Mouse (Mus musculus): Measurements from ENCODE around the gene Cadps. TPM values are rescaled to one million over a fixed set of nuclear protein-coding genes. Genes with fewer than 3 reads are reported as not detected.

Cadps gene
- total and polyA plus RNA-seq, 3 experiments: 0.04 to 0.07 TPM; not detected in 1

- no peak overlapping the region for H3K9ac ChIP-seq (ENCODE audit: insufficient read depth, low read depth)
- no peaks in the 10 kb centered on the region for H3K27me3 ChIP-seq (replicated peaks)
- peaks cover 22% of the 10 kb centered on the region for H3K9me3 ChIP-seq (replicated peaks; ENCODE audit: low read length)
- H3K36me3 ChIP-seq (replicated peaks in 1 of 2; ENCODE audit: control insufficient read depth in 1 of 2, insufficient read depth in 1 of 2, low read length in 1 of 2): no peaks in the 10 kb centered on the region
- in situ Hi-C loops (cut with MboI; ENCODE audit: low pct_ligation_motif_present, low pct_unique_long_range_greater_than_20kb, low sequenced_read_pairs): no loop called here
- H3K4me2 ChIP-seq (ENCODE audit: insufficient read depth, low read depth, poor library complexity, severe bottlenecking): no peak overlapping the region
- DNase-seq (ENCODE audit: extremely low read depth): no peak
- TF ChIP-seq E2F4 (IDR thresholded peaks at IDR 0.05; ENCODE audit: insufficient replicate concordance, low read depth, low read length): no peak
- TF ChIP-seq GABPA (IDR thresholded peaks at IDR 0.05; ENCODE audit: insufficient replicate concordance, low read depth, low read length): no peak
- TF ChIP-seq SIN3A (IDR thresholded peaks at IDR 0.05; ENCODE audit: low read length): no peak
- no peak for TF ChIP-seq UBTF (IDR thresholded peaks at IDR 0.05; ENCODE audit: low read depth, low read length)
- TF ChIP-seq JUND (conservative IDR thresholded peaks at IDR 0.05; ENCODE audit: low read depth, low read length): no peak
- TF ChIP-seq ETS1 (conservative IDR thresholded peaks at IDR 0.05; ENCODE audit: low read depth, low read length): no peak
- TF ChIP-seq TCF12 (IDR thresholded peaks at IDR 0.05; ENCODE audit: low read depth, low read length): no peak
- no peak for TF ChIP-seq MXI1 (IDR thresholded peaks at IDR 0.05; ENCODE audit: low read depth, low read length)
- TF ChIP-seq NRF1 (IDR thresholded peaks at IDR 0.05; ENCODE audit: low read depth, low read length): no peak
- TF ChIP-seq ZMIZ1 (IDR thresholded peaks at IDR 0.05; ENCODE audit: low read depth, low read length): no peak
- no peak for TF ChIP-seq MAX (IDR thresholded peaks at IDR 0.05; ENCODE audit: low read length)
- TF ChIP-seq EP300 (IDR thresholded peaks at IDR 0.05; ENCODE audit: low read length): no peak
- no peak for TF ChIP-seq POLR2A (IDR thresholded peaks at IDR 0.05; ENCODE audit: low read depth, low read length)
- no peak for TF ChIP-seq MAZ (IDR thresholded peaks at IDR 0.05; ENCODE audit: low read depth, low read length)
- no peak for TF ChIP-seq MEF2A (IDR thresholded peaks at IDR 0.05; ENCODE audit: borderline replicate concordance, low read depth, low read length)
- no peaks in the 10 kb centered on the region for H3K79me2 ChIP-seq (replicated peaks; ENCODE audit: control insufficient read depth, extremely low read depth, insufficient read depth, poor library complexity, severe bottlenecking)
- H3K4me3 ChIP-seq (replicated peaks in 1 of 3; ENCODE audit: low read depth in 2 of 3, low read length in 2 of 3, poor library complexity in 1 of 3): no peak overlapping the region
- dilution Hi-C loops (cut with MboI; ENCODE audit: extremely low pct_ligation_motif_present, extremely low pct_unique_long_range_greater_than_20kb, low sequenced_read_pairs): no loop called here
- no peak overlapping the region for H3K27ac ChIP-seq (ENCODE audit: insufficient read depth, low read depth)
- H3K4me1 ChIP-seq (ENCODE audit: control insufficient read depth in 1 of 2, insufficient read depth in 2 of 2): no peaks in the 10 kb centered on the region
Measured at GRCm38 (mm10) chr14:12345241-12345921, 477.5 kb downstream of the Cadps start.

DNA sequence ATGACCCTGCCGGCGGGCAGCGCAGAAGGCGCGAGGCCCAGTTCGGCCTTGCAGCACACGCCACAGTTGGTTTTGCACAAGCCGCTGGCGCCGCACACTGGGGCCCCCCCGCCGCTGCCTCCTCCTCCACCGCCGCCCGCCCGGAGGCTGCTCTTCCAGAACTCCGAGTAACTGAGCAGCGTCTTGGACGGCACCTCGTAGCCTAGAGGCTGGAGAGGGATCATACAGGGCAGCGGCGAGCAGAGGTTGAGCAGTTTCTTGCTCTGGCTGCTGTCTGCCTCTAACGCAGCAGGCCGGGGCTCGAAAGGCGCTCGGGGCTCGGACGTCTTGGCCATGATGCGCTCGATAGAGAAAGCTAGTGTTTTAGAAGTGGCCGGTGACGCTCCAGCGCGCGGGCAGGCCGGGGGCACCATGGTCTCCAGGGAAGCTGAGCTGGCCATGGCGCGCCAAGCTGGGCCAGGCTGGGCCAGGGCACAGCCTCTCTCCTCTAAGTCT lies 478.1 kb downstream of the Cadps start:
- Histone ChIP-seq H3K27ac (ENCODE audit: insufficient read depth, low read depth) (no peak overlapping the region), H3K9me3 (replicated peaks; ENCODE audit: low read length) (peaks cover 22% of the 10 kb centered on the region), H3K4me2 (ENCODE audit: insufficient read depth, low read depth, poor library complexity, severe bottlenecking) (no peak overlapping the region), H3K36me3 (replicated peaks in 1 of 2; ENCODE audit: control insufficient read depth in 1 of 2, insufficient read depth in 1 of 2, low read length in 1 of 2) (no peaks in the 10 kb centered on the region), H3K9ac (ENCODE audit: insufficient read depth, low read depth) (no peak overlapping the region), H3K4me1 (ENCODE audit: control insufficient read depth in 1 of 2, insufficient read depth in 2 of 2) (no peaks in the 10 kb centered on the region), H3K27me3 (replicated peaks) (no peaks in the 10 kb centered on the region), H3K4me3 (replicated peaks in 1 of 3; ENCODE audit: low read depth in 2 of 3, low read length in 2 of 3, poor library complexity in 1 of 3) (no peak overlapping the region), H3K79me2 (replicated peaks; ENCODE audit: control insufficient read depth, extremely low read depth, insufficient read depth, poor library complexity, severe bottlenecking) (no peaks in the 10 kb centered on the region)
- dilution Hi-C loops (cut with MboI; ENCODE audit: extremely low pct_ligation_motif_present, extremely low pct_unique_long_range_greater_than_20kb, low sequenced_read_pairs): no loop called here
- in situ Hi-C loops (cut with MboI; ENCODE audit: low pct_ligation_motif_present, low pct_unique_long_range_greater_than_20kb, low sequenced_read_pairs): no loop called here
- no peak for DNase-seq (ENCODE audit: extremely low read depth)
- no peak for TF ChIP-seq USF1 (IDR thresholded peaks at IDR 0.05; ENCODE audit: low read depth, low read length)
- TF ChIP-seq SMC3 (IDR thresholded peaks at IDR 0.05; ENCODE audit: low read depth, low read length): no peak
- no peak for TF ChIP-seq NRF1 (IDR thresholded peaks at IDR 0.05; ENCODE audit: low read depth, low read length)
- TF ChIP-seq TBP (conservative IDR thresholded peaks at IDR 0.05; ENCODE audit: low read depth, low read length): no peak
- TF ChIP-seq CHD2 (IDR thresholded peaks at IDR 0.05; ENCODE audit: low read length): no peak
- no peak for TF ChIP-seq IRF4 (IDR thresholded peaks at IDR 0.05; ENCODE audit: low read depth, low read length)
- TF ChIP-seq HCFC1 (IDR thresholded peaks at IDR 0.05; ENCODE audit: low read depth, low read length): no peak
- no peak for TF ChIP-seq JUND (conservative IDR thresholded peaks at IDR 0.05; ENCODE audit: low read depth, low read length)
- TF ChIP-seq JUN (IDR thresholded peaks at IDR 0.05; ENCODE audit: insufficient read depth, low read depth, low read length): no peak
- no peak for TF ChIP-seq KAT2A (IDR thresholded peaks at IDR 0.05; ENCODE audit: insufficient replicate concordance, low read length)
- TF ChIP-seq CHD1 (IDR thresholded peaks at IDR 0.05; ENCODE audit: low read depth, low read length): no peak
- no peak for TF ChIP-seq POLR2A (IDR thresholded peaks at IDR 0.05; ENCODE audit: low read depth, low read length)
- no peak for TF ChIP-seq TCF12 (IDR thresholded peaks at IDR 0.05; ENCODE audit: low read depth, low read length)
- no peak for TF ChIP-seq RAD21 (IDR thresholded peaks at IDR 0.05; ENCODE audit: low read depth, low read length)
- TF ChIP-seq EP300 (IDR thresholded peaks at IDR 0.05; ENCODE audit: low read length): no peak
- no peak for TF ChIP-seq SIN3A (IDR thresholded peaks at IDR 0.05; ENCODE audit: low read length)
